Comparison of ENCODE assay signal across 19 mouse cellular contexts in the genomic region with DNA sequence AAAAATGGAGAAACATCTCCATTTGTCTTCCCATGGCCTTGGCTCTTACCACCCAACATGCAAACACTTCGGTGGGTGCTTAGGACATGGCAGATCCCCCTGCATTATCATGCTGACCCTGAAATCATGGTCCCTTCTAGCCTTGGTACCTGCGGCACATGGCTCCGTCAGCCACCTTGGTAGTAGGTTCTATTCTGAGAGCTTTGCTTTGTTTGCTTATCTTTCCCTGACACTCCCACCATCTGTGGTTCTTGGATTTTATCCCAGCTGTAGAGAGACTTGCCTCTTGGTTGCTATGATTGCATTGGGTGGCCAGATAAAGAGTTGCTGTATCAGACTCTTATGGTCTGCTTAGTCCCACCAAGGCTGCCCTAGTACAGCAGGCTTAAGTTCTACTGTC. TPM values are rescaled to one million over a fixed set of nuclear protein-coding genes. Genes with fewer than 3 reads are reported as not detected.
A peak's percentile ranks its signal among the peaks of the same experiment; 100 is the strongest.
DNase-seq lines count a peak whose midpoint lies in the region; ATAC-seq lines count a peak whose summit lies in the region.
"Had no signal": no experiment of that assay in that cellular context is flagged by ENCODE, and none has a peak within 500 bp of the region (broad histone marks: within the 10 kb centered on the region; RNA-seq: fewer than 3 reads in every experiment).

No protein-coding gene starts in this region.

- no peak overlapping the region for H3K4me3 ChIP-seq in hindbrain, embryonic 14.5 days (replicated peaks; ENCODE audit: low read length)
- H3K4me3 ChIP-seq: forebrain, embryonic 15.5 days; heart, embryonic 13.5 days; hindbrain, embryonic 12.5 days had no signal

- H3K9me3 ChIP-seq in hindbrain, embryonic 14.5 days (ENCODE audit: control insufficient read depth, low read length) = no peaks in the 10 kb centered on the region
- H3K9me3 ChIP-seq: forebrain, embryonic 15.5 days; G1E; heart, embryonic 13.5 days; hindbrain, embryonic 12.5 days had no signal

- no peak overlapping the region for H3K4me2 ChIP-seq in hindbrain, embryonic 14.5 days (replicated peaks)
- H3K4me2 ChIP-seq: forebrain, embryonic 15.5 days; heart, embryonic 13.5 days; hindbrain, embryonic 12.5 days had no signal

- no peak for ATAC-seq in hindbrain, embryonic 14.5 days (ENCODE audit: low FRiP score)
- ATAC-seq: forebrain, embryonic 15.5 days had no signal

- 90% methylated on average over 3 of the region's 3 CpGs for WGBS in hindbrain, embryonic 14.5 days

- peak; percentile 49 for DNase-seq in layer of hippocampus, adult 11-12 months (ENCODE audit: low spot score)
- DNase-seq in layer of hippocampus, postnatal 10 days (ENCODE audit: low spot score in 2 of 2) = no peak
- peak; percentile 65 for DNase-seq in right cerebral cortex, adult 18-20 months
- DNase-seq in right cerebral cortex, postnatal 14 days = no peak
- DNase-seq in cerebellum, adult 9-10 months = peak; percentile 90
- DNase-seq in telencephalon, adult 2 months (ENCODE audit: low read depth, low spot score) = peak; percentile 52
- no peak for DNase-seq in hindbrain, embryonic 14.5 days (ENCODE audit: low spot score)
- DNase-seq: adrenal gland, postnatal 25 days; gastrocnemius, postnatal 25 days; kidney, adult 2 months; kidney, postnatal 36 days; lung, postnatal 4 days; midbrain, embryonic 14.5 days; thymus, adult 18-20 months had no signal

- no peak overlapping the region for H3K27ac ChIP-seq in hindbrain, embryonic 14.5 days
- H3K27ac ChIP-seq: forebrain, embryonic 15.5 days; heart, embryonic 13.5 days; hindbrain, embryonic 12.5 days; liver, embryonic 14.5 days had no signal

- H3K27me3 ChIP-seq in hindbrain, embryonic 14.5 days (ENCODE audit: control insufficient read depth, insufficient read depth, low read length) = no peaks in the 10 kb centered on the region
- H3K27me3 ChIP-seq: forebrain, embryonic 15.5 days; heart, embryonic 13.5 days; hindbrain, embryonic 12.5 days had no signal

- H3K9ac ChIP-seq in hindbrain, embryonic 14.5 days = no peak overlapping the region
- H3K9ac ChIP-seq: forebrain, embryonic 15.5 days; heart, embryonic 13.5 days; hindbrain, embryonic 12.5 days; liver, embryonic 14.5 days had no signal

- H3K4me1 ChIP-seq in hindbrain, embryonic 14.5 days (replicated peaks; ENCODE audit: control insufficient read depth, insufficient read depth, low read length) = no peaks in the 10 kb centered on the region; the same call in 1 of the 2 replicates

- H3K36me3 ChIP-seq in hindbrain, embryonic 14.5 days (replicated peaks; ENCODE audit: control insufficient read depth, insufficient read depth) = no peaks in the 10 kb centered on the region
- H3K36me3 ChIP-seq: forebrain, embryonic 15.5 days; G1E; heart, embryonic 13.5 days; hindbrain, embryonic 12.5 days had no signal

RNA-seq across cellular contexts. Expression of gene Slc7a14, which starts 46.6 kb away (rescaled TPM):
- 10 to 100 TPM; 47.7 to 53.4 TPM for total RNA-seq in layer of hippocampus, postnatal 10 days (2021)
- 8.0 and 9.9 TPM in 2 replicates for polyA plus RNA-seq in hindbrain, embryonic 14.5 days (2014; fragmentation: Nextera tagmentation; extraction: Ambion mirVana)
- polyA plus RNA-seq: G1E had no signal

Comparison
In these comparisons a context has a peak if more than half of its experiments do, and no peak if none do; other contexts are left out.
1. DNase-seq: peak in layer of hippocampus, adult 11-12 months (single experiment), right cerebral cortex, adult 18-20 months (single experiment), cerebellum, adult 9-10 months (single experiment) and telencephalon, adult 2 months (single experiment); none in layer of hippocampus, postnatal 10 days (0 of 2), right cerebral cortex, postnatal 14 days (single experiment) and hindbrain, embryonic 14.5 days (single experiment).